In the genomic region with DNA sequence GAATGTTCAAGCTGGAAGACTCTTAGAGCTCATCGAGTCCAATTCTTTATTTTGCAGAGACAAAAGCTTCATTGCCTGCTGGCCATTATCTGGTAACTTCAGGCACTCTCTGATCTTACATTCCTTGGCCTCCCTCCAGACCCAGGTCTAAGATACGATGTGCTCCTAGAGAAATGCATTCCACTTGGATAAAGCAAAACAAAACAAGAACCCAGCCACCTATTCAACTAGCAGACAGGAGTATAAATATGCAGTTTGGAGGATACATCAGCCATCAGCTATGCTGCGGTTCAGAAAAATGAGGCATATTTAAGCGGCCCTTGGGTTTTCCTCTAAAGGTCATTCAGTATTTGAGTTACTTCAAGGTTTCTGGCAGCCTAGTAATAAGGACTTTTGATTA, we compare ENCODE assay signal across 14 mouse cellular contexts.
"Had no signal": no experiment of that assay in that cellular context is flagged by ENCODE, and none has a peak within 500 bp of the region (broad histone marks: within the 10 kb centered on the region; RNA-seq: fewer than 3 reads in every experiment).

No protein-coding gene starts in this region.

- H3K9ac ChIP-seq: limb, embryonic 12.5 days; liver, embryonic 13.5 days; liver, postnatal 0 days had no signal

- H3K4me3 ChIP-seq: limb, embryonic 12.5 days; liver, embryonic 13.5 days; megakaryocyte, embryonic 14.5 days had no signal

- H3K27ac ChIP-seq: limb, embryonic 12.5 days; liver, embryonic 13.5 days; stomach, postnatal 0 days had no signal

- H3K27me3 ChIP-seq: limb, embryonic 12.5 days; liver, embryonic 13.5 days; megakaryocyte, embryonic 14.5 days had no signal

- H3K9me3 ChIP-seq: limb, embryonic 12.5 days; liver, embryonic 13.5 days had no signal

- H3K4me1 ChIP-seq: limb, embryonic 12.5 days; liver, embryonic 13.5 days; megakaryocyte, embryonic 14.5 days had no signal

- H3K4me2 ChIP-seq: limb, embryonic 12.5 days; liver, embryonic 13.5 days; midbrain, embryonic 11.5 days had no signal

- H3K36me3 ChIP-seq: limb, embryonic 12.5 days; liver, embryonic 13.5 days had no signal

- ATAC-seq: liver, postnatal 0 days had no signal

- DNase-seq: kidney, adult 18-20 months; kidney, postnatal 25 days; layer of hippocampus, adult 9-11 months; layer of hippocampus, postnatal 36 days; liver; liver, embryonic 13.5 days; liver, postnatal 0 days; lung, postnatal 36 days; thymus, adult 2 months; thymus, postnatal 25 days had no signal
